Mouse (Mus musculus) cortical plate, adult 2 months (tissue): ENCODE results near the gene Rdh1.

Experiments
- CTCF ChIP-seq: fragments of 200-500 bp; IDR thresholded peaks from 2 replicates; pipeline ENCODE4 v1.5.1; 2011; ENCODE audit warnings: mild to moderate bottlenecking, control low read depth, low read length; ENCODE audit not compliant: insufficient read depth; ENCODE audit errors: extremely low read depth
- POLR2A ChIP-seq: fragments of 200-500 bp; IDR thresholded peaks from 2 replicates; pipeline ENCODE4 v1.6.1; 2011; ENCODE audit warnings: mild to moderate bottlenecking, low read length, control low read depth; ENCODE audit not compliant: insufficient read depth; ENCODE audit errors: extremely low read depth

DNA sequence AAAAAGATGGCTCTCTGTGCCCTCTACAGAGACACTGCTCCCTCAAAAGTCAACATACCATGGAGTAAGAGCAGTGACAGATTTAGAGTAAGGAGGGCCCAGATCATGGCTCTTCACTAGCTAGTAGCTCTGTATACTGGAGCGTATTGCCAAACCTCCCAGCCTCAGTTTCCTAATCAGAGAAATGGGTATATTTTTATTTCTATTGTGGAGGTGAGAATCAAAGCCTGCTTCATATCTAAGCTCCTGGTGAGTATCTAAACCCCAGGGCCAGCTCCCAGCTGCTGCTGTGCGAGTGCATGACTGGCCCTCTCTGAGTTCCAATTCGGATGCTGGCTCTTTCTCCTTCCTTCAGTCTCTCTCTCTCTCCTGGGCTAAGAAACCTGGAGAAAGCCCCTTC, 35.3 kb upstream of the Rdh1 start, which contains the start of gene Tac2:
- TF ChIP-seq CTCF (no peak), POLR2A (no peak)
